Mouse (Mus musculus) thymus, adult 2 months (tissue): ENCODE measurements around the gene Fgfr2.

Experiments used
- CTCF ChIP-seq: fragments of 200-500 bp; IDR thresholded peaks from 2 replicates; pipeline ENCODE4 v1.5.1; 2012; ENCODE audit warnings: mild to moderate bottlenecking, control low read depth, low read length, moderate library complexity, borderline replicate concordance; ENCODE audit not compliant: control insufficient read depth, poor library complexity, insufficient read depth; ENCODE audit errors: extremely low read depth
- POLR2A ChIP-seq: fragments of 200-500 bp; IDR thresholded peaks from 2 replicates; pipeline ENCODE4 v1.6.1; 2012; ENCODE audit warnings: mild to moderate bottlenecking, low read length, control low read depth, moderate library complexity; ENCODE audit not compliant: control insufficient read depth, poor library complexity, insufficient read depth; ENCODE audit errors: extremely low read depth

- TF ChIP-seq POLR2A (no peak), CTCF (no peak)
These were observed 841.0 kb downstream of the Fgfr2 start for GRCm38 (mm10) chr7:132282161-132282560.
